Mouse (Mus musculus): ENCODE measurements at regions not wholly inside any gene's neighbourhood (a gene's known extent, or its start where the extent isn't known, plus 50 kb on each side); places are given as distances from the start of the nearest gene placed in this dataset.
A peak's percentile ranks its signal among the peaks of the same experiment; 100 is the strongest.

DNA sequence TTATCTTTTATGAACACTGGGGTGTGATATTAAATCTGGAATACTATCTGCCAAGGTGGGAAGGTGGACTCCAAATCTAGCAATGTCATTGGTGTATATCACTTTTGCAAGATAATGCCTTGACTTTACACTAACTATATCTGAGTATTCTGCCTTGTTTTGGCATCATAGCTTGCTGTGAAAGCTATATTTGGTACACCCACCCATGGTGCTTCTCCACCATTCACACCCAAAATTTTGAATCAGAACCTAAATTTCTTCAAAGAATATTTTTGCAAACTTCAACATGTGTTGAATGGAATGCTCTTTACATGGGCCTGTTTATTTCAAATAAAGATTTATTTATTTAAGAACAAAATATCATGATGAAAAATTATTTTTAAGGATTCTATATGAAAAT is 1087.0 kb downstream of the Dnajb9 start:
- peak in 1 of 2 experiments; percentile 3 for DNase-seq (ENCODE audit: low spot score in 2 of 2)

DNA sequence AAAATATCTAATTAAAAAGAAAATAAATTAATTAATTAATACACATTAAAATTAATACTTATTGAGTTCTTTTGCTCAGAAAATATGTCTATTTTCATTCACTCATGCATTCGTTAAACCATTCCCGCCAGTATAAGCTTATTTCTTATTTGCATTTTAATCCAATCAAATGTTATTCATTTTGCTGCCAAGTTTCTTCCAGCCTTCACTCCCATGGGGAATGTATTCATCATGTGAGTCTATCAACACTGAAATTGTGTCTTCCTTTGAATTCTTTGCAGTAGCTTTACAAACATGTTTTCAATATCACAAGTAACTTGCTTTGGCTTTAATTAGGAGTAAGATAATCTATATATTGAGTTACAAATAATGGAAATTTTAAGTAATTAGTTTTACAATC is 1098.0 kb downstream of the Dnajb9 start:
- DNase-seq (ENCODE audit: low spot score in 2 of 2) = no peak

GRCm38 (mm10) chr12:43099382-43099781 is 1110.7 kb downstream of the Dnajb9 start:
- no peak for DNase-seq (ENCODE audit: low spot score in 2 of 2)

DNA sequence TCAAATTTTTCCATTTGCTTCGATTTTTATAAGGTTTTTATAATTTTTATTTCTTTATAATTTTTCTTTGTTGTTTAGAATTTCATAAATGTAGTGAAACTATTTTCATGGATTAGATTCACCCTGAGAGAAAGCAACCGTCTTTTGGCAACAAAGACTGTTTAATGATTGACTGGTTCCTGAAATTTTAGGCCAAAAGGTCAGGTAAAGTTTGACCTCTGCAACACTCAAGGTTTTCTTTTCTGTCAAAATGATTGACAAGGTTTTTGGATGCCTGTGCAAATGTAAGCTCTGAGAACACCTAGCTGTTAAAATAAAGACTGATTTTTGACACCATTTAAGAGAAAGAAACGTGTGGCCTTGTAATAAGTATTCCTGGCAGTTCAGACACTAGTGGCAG is 1132.0 kb downstream of the Dnajb9 start:
- no peak for DNase-seq (ENCODE audit: low spot score in 2 of 2)

Measured in right cerebral cortex, adult 2 months (tissue).